Mouse (Mus musculus): ENCODE data around the gene Large1.

DNA sequence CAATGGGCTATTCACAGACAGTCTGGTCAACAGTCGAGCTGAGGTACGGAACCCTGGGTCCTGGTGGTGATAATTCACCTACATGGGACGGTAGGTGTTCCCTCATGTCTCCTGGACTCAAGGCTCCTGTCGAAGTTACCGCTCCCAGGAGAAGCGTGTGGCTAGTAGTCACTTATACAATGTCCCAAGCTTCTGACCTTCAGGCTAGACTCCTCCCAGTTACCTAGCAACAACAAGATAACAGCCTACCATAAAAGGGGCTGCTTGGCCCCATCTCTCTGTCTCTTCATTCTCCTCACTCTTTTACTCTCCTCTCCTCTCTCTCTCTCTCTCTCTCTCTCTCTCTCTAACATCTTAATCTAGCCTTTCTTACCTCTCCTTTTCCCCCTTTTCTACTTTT is 217.9 kb downstream of the Large1 start:
- TF ChIP-seq POLR2A (IDR thresholded peaks at IDR 0.05; ENCODE audit: low read depth, low read length): no peak
- TF ChIP-seq CTCF (IDR thresholded peaks at IDR 0.05; ENCODE audit: borderline replicate concordance, insufficient read depth, low read length): no peak
